Mouse (Mus musculus): ENCODE measurements around the gene Gm21294. TPM values are rescaled to one million over a fixed set of nuclear protein-coding genes. Genes with fewer than 3 reads are reported as not detected.
"Not testable (repeated sequence)": the region's sequence is repeated elsewhere in the genome, so short reads cannot be mapped to it uniquely, and the experiment has no call there.

Gm21294 gene
- not detected in 2 replicates for total RNA-seq (2015; ENCODE audit: low replicate concordance)
- total RNA-seq (2017; ENCODE audit: low replicate concordance), result not detected in 2 replicates

GRCm38 (mm10) chrY:89052506-89052905 is at the start of gene Gm21294:
Gene Gm21294, plus strand, starts transcription at chrY:89052806.
- ATAC-seq (replicated peaks; ENCODE audit: low FRiP score, poor library complexity, severe bottlenecking), result not testable (repeated sequence)

- not testable (repeated sequence) for ATAC-seq (replicated peaks; ENCODE audit: low FRiP score, poor library complexity, severe bottlenecking)
Measured at GRCm38 (mm10) chrY:89126246-89126645, 73.6 kb downstream of the Gm21294 start.
